Mouse (Mus musculus) R1 (cell line): ENCODE measurements at regions not wholly inside any gene's neighbourhood (a gene's known extent, or its start where the extent isn't known, plus 50 kb on each side); places are given as distances from the start of the nearest gene placed in this dataset.
A peak's percentile ranks its signal among the peaks of the same experiment; 100 is the strongest.
"Not testable (repeated sequence)": the region's sequence is repeated elsewhere in the genome, so short reads cannot be mapped to it uniquely, and the experiment has no call there.

ENCODE experiments used
- DNase-seq: peaks from one replicate; pipeline ENCODE4 v3.0.0-alpha.2; 2018; ENCODE audit warnings: low read depth, low spot score

- no peak for DNase-seq
Measured at GRCm38 (mm10) chr9:88221276-88221675, 105.7 kb upstream of the Nt5e start.

- peak; percentile 69 for DNase-seq
Measured at GRCm38 (mm10) chr9:88221850-88222353, 105.1 kb upstream of the Nt5e start.

GRCm38 (mm10) chr9:88237126-88237525, 89.9 kb upstream of the Nt5e start:
- peak; percentile 46 for DNase-seq

- no peak for DNase-seq
Measured at GRCm38 (mm10) chr9:88238346-88238745, 88.7 kb upstream of the Nt5e start.

GRCm38 (mm10) chr9:88240740-88241139, 86.3 kb upstream of the Nt5e start:
- DNase-seq: no peak

- peak; percentile 93 for DNase-seq
Measured at GRCm38 (mm10) chr9:88241203-88241995, 85.6 kb upstream of the Nt5e start.

GRCm38 (mm10) chr9:88242530-88242929, 84.5 kb upstream of the Nt5e start:
- DNase-seq: no peak

GRCm38 (mm10) chr9:88244492-88244891, 82.5 kb upstream of the Nt5e start:
- DNase-seq: no peak

GRCm38 (mm10) chr9:88255948-88256347, 71.0 kb upstream of the Nt5e start:
- DNase-seq: no peak

GRCm38 (mm10) chr9:88259627-88260026, 67.4 kb upstream of the Nt5e start:
- DNase-seq: no peak

- DNase-seq: no peak
Measured at GRCm38 (mm10) chr9:88260072-88260635, 66.8 kb upstream of the Nt5e start.

- DNase-seq: no peak
Measured at GRCm38 (mm10) chr9:88262461-88262860, 64.5 kb upstream of the Nt5e start.

- DNase-seq: not testable (repeated sequence)
Measured at GRCm38 (mm10) chr9:88266346-88266745, 60.7 kb upstream of the Nt5e start.

- no peak for DNase-seq
Measured at GRCm38 (mm10) chr9:88268811-88269210, 58.2 kb upstream of the Nt5e start.

- no peak for DNase-seq
Measured at GRCm38 (mm10) chr9:88269216-88269615, 57.8 kb upstream of the Nt5e start.

GRCm38 (mm10) chr9:88270836-88271235, 56.2 kb upstream of the Nt5e start:
- no peak for DNase-seq

GRCm38 (mm10) chr9:88273304-88273703, 53.7 kb upstream of the Nt5e start:
- DNase-seq: no peak

- no peak for DNase-seq
Measured at GRCm38 (mm10) chr9:88274040-88274439, 53.0 kb upstream of the Nt5e start.

- no peak for DNase-seq
Measured at GRCm38 (mm10) chr9:88274681-88275336, 52.2 kb upstream of the Nt5e start.

GRCm38 (mm10) chr9:88276023-88276568, 50.9 kb upstream of the Nt5e start:
- no peak for DNase-seq

GRCm38 (mm10) chr9:88277031-88277430, 50.0 kb upstream of the Nt5e start:
- DNase-seq: no peak
